Mouse (Mus musculus) intestine, postnatal 0 days (tissue): Measurements from ENCODE around the gene Slc16a1. TPM values are rescaled to one million over a fixed set of nuclear protein-coding genes. Genes with fewer than 3 reads are reported as not detected.

Source experiments
- ATAC-seq: fragments of 200-750 bp; cut with Nextera tagmentation; 2 replicates; pipeline ENCODE4 v1.8.0; 2017; ENCODE audit warnings: mild to moderate bottlenecking, moderate TSS enrichment, moderate library complexity
- H3K27ac ChIP-seq: fragments of 300-500 bp; sonication (generic); 2 replicates; pipeline ENCODE4 v1.5.1; 2014; ENCODE audit warnings: mild to moderate bottlenecking, low read depth, low read length, moderate library complexity
- H3K27me3 ChIP-seq: fragments of 300-500 bp; sonication (generic); replicated peaks from 2 replicates; pipeline ENCODE4 v1.6.1; 2014; ENCODE audit warnings: low read length, mixed read lengths; ENCODE audit not compliant: control insufficient read depth, insufficient read depth
- H3K36me3 ChIP-seq: fragments of 300-500 bp; sonication (generic); 2 replicates; pipeline ENCODE4 v1.6.1; 2014; ENCODE audit warnings: mild to moderate bottlenecking, moderate library complexity; ENCODE audit not compliant: control insufficient read depth, insufficient read depth
- H3K4me1 ChIP-seq: fragments of 300-500 bp; sonication (generic); replicated peaks from 2 replicates; pipeline ENCODE4 v1.6.1; 2014; ENCODE audit warnings: antibody characterized with exemption, low read length, mixed read lengths; ENCODE audit not compliant: control insufficient read depth, insufficient read depth
- H3K4me2 ChIP-seq: fragments of 300-500 bp; sonication (generic); replicated peaks from 2 replicates; pipeline ENCODE4 v1.6.1; 2014; ENCODE audit warnings: low read depth, mild to moderate bottlenecking, moderate library complexity
- H3K4me3 ChIP-seq: fragments of 300-500 bp; sonication (generic); 2 replicates; pipeline ENCODE4 v1.5.1; 2014; ENCODE audit warnings: low read depth, low read length
- H3K9ac ChIP-seq: fragments of 300-500 bp; sonication (generic); 2 replicates; pipeline ENCODE4 v1.6.1; 2014; ENCODE audit warnings: mild to moderate bottlenecking, low read depth, low read length
- H3K9me3 ChIP-seq: fragments of 300-500 bp; sonication (generic); 2 replicates; pipeline ENCODE4 v1.6.1; 2016; ENCODE audit warnings: mixed run types; ENCODE audit not compliant: control insufficient read depth
- CTCF ChIP-seq: sonication (generic); IDR thresholded peaks from 2 replicates; pipeline ENCODE4 v1.5.1; 2016; ENCODE audit warnings: low read depth, mild to moderate bottlenecking, control low read depth, antibody characterized with exemption, moderate library complexity
- WGBS: fragments of 180-500 bp; shearing (Covaris S2); extraction: QIAGEN DNeasy Blood & Tissue Kit; methylation state at CpG from one replicate; pipeline ENCODE4 v1.1.7; 2014; 5-methylcytosine and 5-hydroxymethylcytosine counted together
- polyA plus RNA-seq: library from polyadenylated mRNA; unstranded; fragments of >200 nt; fragmentation: Nextera tagmentation; extraction: Ambion mirVana; gene quantifications from 2 replicates; pipeline ENCODE4 v1.2.1, GENCODE M21; 2015

Slc16a1 gene
- polyA plus RNA-seq, 1 experiment from 2014 or later = 36.7 TPM

- H3K4me3 ChIP-seq = no peak overlapping the region
- no peaks in the 10 kb centered on the region for H3K4me1 ChIP-seq
- no peak for TF ChIP-seq CTCF
- no peak for ATAC-seq
- no peak overlapping the region for H3K4me2 ChIP-seq
- no peaks in the 10 kb centered on the region for H3K9me3 ChIP-seq
- H3K9ac ChIP-seq = no peak overlapping the region
- H3K36me3 ChIP-seq = no peaks in the 10 kb centered on the region
- no peaks in the 10 kb centered on the region for H3K27me3 ChIP-seq
- 76% methylated on average over 8 of the region's 8 CpGs for WGBS
- no peak overlapping the region for H3K27ac ChIP-seq
Measured at GRCm38 (mm10) chr3:104609690-104610380, 28.6 kb upstream of the Slc16a1 start.

GRCm38 (mm10) chr3:104610453-104611230 lies 27.8 kb upstream of the Slc16a1 start:
- Histone ChIP-seq H3K9me3 (no peaks in the 10 kb centered on the region), H3K4me3 (no peak overlapping the region), H3K4me1 (no peaks in the 10 kb centered on the region), H3K27me3 (no peaks in the 10 kb centered on the region), H3K9ac (no peak overlapping the region), H3K27ac (no peak overlapping the region), H3K4me2 (no peak overlapping the region), H3K36me3 (no peaks in the 10 kb centered on the region)
- ATAC-seq = no peak
- TF ChIP-seq CTCF = no peak
- 62% methylated on average over 6 of the region's 6 CpGs for WGBS

- no peaks in the 10 kb centered on the region for H3K4me1 ChIP-seq
Measured at GRCm38 (mm10) chr3:104611951-104612350, 26.5 kb upstream of the Slc16a1 start.

GRCm38 (mm10) chr3:104613102-104613501 lies 25.4 kb upstream of the Slc16a1 start:
- 61% methylated on average over 5 of the region's 5 CpGs for WGBS

More at GRCm38 (mm10) chr3:104611951-104612350, 26.5 kb upstream of the Slc16a1 start:
- Histone ChIP-seq H3K9me3 (no peaks in the 10 kb centered on the region), H3K9ac (no peak overlapping the region), H3K36me3 (no peaks in the 10 kb centered on the region), H3K4me2 (no peak overlapping the region), H3K27ac (no peak overlapping the region), H3K4me3 (no peak overlapping the region), H3K27me3 (no peaks in the 10 kb centered on the region)
- WGBS = 68% methylated on average over 3 of the region's 3 CpGs
- no peak for TF ChIP-seq CTCF
- ATAC-seq = no peak

GRCm38 (mm10) chr3:104614081-104614480 lies 24.4 kb upstream of the Slc16a1 start:
- no peaks in the 10 kb centered on the region for H3K4me1 ChIP-seq
- TF ChIP-seq CTCF = no peak
- no peak overlapping the region for H3K9ac ChIP-seq
- H3K27ac ChIP-seq = no peak overlapping the region
- no peak for ATAC-seq
- H3K9me3 ChIP-seq = no peaks in the 10 kb centered on the region
- WGBS = 85% methylated on average over 1 of the region's 1 CpGs
- no peaks in the 10 kb centered on the region for H3K36me3 ChIP-seq
- H3K4me3 ChIP-seq = no peak overlapping the region
- no peaks in the 10 kb centered on the region for H3K27me3 ChIP-seq
- H3K4me2 ChIP-seq = no peak overlapping the region

More at GRCm38 (mm10) chr3:104613102-104613501, 25.4 kb upstream of the Slc16a1 start:
- Histone ChIP-seq H3K27ac (no peak overlapping the region), H3K4me3 (no peak overlapping the region), H3K9me3 (no peaks in the 10 kb centered on the region), H3K9ac (no peak overlapping the region), H3K4me2 (no peak overlapping the region), H3K27me3 (no peaks in the 10 kb centered on the region), H3K4me1 (no peaks in the 10 kb centered on the region), H3K36me3 (no peaks in the 10 kb centered on the region)
- no peak for TF ChIP-seq CTCF
- no peak for ATAC-seq

- no peaks in the 10 kb centered on the region for H3K27me3 ChIP-seq
- H3K4me2 ChIP-seq = no peak overlapping the region
- H3K9ac ChIP-seq = no peak overlapping the region
- no peak overlapping the region for H3K4me3 ChIP-seq
- no peaks in the 10 kb centered on the region for H3K9me3 ChIP-seq
- H3K4me1 ChIP-seq = no peaks in the 10 kb centered on the region
- ATAC-seq = no peak
- no peak for TF ChIP-seq CTCF
- 80% methylated on average over 2 of the region's 2 CpGs for WGBS
- no peak overlapping the region for H3K27ac ChIP-seq
- H3K36me3 ChIP-seq = no peaks in the 10 kb centered on the region
Measured at GRCm38 (mm10) chr3:104615216-104615615, 23.3 kb upstream of the Slc16a1 start.
